Mouse (Mus musculus): ENCODE data around the gene Duoxa2. TPM values are rescaled to one million over a fixed set of nuclear protein-coding genes. Genes with fewer than 3 reads are reported as not detected.

Gene Duoxa2
- polyA plus RNA-seq, 1 experiment from 2014 or later, result not detected

DNA sequence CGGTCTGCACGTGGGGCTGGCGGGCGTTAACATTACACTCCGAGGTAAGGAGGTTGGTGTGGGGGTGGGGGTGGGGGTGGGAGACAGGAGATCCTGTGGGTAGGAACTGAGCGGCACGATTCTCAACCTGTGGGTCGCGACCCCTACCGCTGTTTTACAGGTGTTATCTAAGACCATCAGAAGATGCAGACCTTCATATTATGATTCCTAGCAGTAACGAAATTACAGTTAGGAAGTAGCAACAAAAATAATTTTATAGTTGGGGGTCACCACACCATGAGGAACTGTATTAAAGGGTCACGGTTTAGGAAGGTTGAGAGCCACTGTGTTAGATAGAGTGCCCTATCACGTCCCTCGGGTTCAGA lies 1.9 kb downstream of the Duoxa2 start:
- WGBS, result 5% methylated on average over 14 of the region's 14 CpGs
- Histone ChIP-seq H3K9me3 (no peaks in the 10 kb centered on the region), H3K27me3 (ENCODE audit: insufficient read depth, poor library complexity, severe bottlenecking) (peaks cover 100% of the 10 kb centered on the region), H3K4me3 (no peak overlapping the region), H3K4me1 (replicated peaks) (peaks cover 45% of the 10 kb centered on the region), H3K27ac (no peak overlapping the region), H3K36me3 (no peaks in the 10 kb centered on the region)
- DNase-seq (ENCODE audit: low spot score), result no peak

DNA sequence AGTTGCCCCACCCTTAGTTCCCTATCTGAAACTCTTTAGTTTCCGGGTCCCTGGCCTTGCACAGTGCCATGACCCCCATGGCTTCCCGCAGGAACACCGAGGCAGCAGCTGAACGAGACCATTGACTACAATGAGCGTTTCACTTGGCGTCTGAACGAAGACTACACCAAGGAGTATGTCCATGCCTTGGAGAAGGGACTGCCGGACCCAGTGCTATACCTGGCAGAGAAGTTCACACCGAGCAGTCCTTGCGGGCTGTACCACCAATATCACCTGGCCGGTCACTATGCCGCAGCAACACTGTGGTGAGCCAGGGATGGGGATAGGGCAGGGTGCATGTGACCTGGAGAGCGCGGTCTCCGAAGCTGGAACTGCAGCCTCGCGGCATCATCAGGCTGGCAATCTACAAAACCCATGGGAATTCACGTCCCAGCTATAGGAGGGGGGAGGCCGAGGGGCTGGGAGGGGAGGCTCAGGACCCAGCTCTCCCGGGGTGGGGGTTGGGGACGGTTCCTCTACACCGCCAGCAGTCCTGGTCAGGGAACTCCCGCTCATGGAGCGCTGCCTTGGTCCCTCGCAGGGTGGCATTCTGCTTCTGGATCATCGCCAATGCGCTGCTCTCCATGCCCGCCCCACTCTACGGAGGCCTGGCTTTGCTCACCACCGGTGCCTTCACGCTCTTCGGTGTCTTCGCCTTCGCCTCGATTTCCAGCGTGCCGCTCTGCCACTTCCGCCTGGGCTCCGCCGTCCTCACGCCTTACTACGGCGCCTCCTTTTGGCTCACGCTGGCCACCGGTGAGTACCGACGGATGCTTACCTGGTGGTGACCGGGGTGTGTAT lies 2.6 kb downstream of the Duoxa2 start:
- Histone ChIP-seq H3K27ac (no peak overlapping the region), H3K27me3 (ENCODE audit: insufficient read depth, poor library complexity, severe bottlenecking) (peaks cover 100% of the 10 kb centered on the region), H3K4me1 (replicated peaks) (peaks cover 42% of the 10 kb centered on the region), H3K9me3 (no peaks in the 10 kb centered on the region), H3K36me3 (no peaks in the 10 kb centered on the region), H3K4me3 (peak overlapping the region; percentile 50)
- DNase-seq (ENCODE audit: low spot score), result peak; percentile 55
- 1% methylated on average over 48 of the region's 48 CpGs for WGBS

DNA sequence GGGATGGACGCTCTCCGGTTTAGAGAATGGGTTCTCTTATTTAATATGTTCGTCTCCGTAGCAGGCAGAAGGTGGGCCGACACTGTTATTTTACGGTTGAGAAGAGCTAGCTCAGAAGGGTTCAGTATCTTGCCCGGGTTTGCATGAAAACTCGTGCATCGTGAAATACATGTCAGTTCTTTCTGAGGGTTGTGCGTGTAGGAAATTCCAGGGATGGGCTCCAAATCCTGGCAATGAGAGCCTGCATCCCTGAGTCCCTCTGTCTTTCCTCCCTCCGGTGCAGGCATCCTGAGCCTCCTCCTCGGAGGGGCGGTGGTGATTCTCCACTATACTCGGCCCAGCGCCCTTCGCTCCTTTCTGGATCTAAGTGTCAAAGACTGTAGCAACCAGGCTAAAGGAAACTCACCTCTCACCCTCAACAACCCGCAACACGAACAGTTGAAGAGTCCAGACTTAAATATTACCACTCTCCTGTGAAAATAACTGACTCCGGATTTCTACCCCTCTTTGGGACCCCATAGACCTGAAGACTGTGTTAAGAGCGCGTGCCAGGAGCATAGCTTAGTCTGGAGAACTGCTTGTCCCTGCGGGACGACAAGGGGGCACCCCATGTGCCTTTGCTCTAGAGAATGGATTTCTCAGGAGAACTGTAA lies 3.3 kb downstream of the Duoxa2 start:
- WGBS, result 8% methylated on average over 23 of the region's 23 CpGs
- Histone ChIP-seq H3K4me3 (peak overlapping the region; percentile 50), H3K27me3 (ENCODE audit: insufficient read depth, poor library complexity, severe bottlenecking) (peaks cover 100% of the 10 kb centered on the region), H3K9me3 (no peaks in the 10 kb centered on the region), H3K4me1 (replicated peaks) (peaks cover 39% of the 10 kb centered on the region), H3K27ac (no peak overlapping the region), H3K36me3 (no peaks in the 10 kb centered on the region)
- no peak for DNase-seq (ENCODE audit: low spot score)

DNA sequence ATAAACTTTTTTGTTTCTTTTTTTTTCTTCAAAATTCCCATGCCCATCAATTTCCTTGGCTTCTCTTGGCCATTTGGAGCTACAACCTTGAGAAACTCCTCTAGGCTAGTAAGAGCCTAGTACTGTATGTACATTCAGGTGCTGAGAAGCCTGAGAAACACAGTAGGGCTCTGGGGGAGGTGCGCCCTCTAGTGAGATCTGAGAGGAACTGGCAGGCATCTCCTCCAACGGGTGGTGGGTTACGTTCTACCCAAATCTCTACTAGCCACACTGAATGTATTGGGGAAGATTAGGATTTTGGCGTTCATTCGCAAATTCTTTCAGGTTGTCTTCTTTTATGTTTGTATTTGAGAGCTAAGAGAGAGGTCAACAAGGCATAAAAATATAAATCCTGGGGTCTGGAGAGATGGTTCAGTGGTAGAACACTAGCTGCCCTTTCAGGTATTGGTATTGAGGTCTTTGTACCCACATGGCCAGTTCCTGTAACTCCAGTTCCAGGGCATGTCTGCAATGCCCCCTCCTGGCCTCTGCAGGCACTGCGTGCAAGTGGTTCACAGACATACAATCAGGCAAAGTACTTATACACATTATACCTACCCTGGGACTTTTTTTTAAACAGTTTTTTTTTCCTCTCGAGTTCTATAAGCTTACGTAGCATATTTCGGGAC lies 4.0 kb downstream of the Duoxa2 start:
- Histone ChIP-seq H3K4me1 (replicated peaks) (peaks cover 32% of the 10 kb centered on the region), H3K4me3 (no peak overlapping the region), H3K27me3 (ENCODE audit: insufficient read depth, poor library complexity, severe bottlenecking) (peaks cover 99% of the 10 kb centered on the region), H3K36me3 (no peaks in the 10 kb centered on the region), H3K27ac (no peak overlapping the region), H3K9me3 (no peaks in the 10 kb centered on the region)
- DNase-seq (ENCODE audit: low spot score), result peak; percentile 74
- WGBS, result 13% methylated on average over 9 of the region's 9 CpGs

DNA sequence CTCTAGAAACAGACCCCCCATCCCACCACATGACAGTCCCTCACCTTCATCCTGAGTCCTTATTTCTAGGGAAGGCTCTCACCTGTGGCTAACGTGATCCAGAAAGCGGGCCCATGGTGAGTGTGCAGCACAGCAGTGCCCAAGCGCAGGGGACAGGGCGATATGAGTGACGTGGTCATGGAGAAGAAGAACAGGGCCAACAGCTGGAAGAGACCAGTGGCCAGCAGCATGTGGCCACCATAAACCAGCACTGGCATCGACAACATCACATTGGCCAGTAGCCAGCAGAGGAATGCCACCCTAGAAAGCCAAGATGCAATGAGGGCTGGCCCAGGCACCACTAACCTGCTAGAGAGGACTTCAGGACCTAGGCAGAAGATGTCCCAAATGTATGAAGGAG lies 5.8 kb downstream of the Duoxa2 start:
- Histone ChIP-seq H3K4me3 (no peak overlapping the region), H3K4me1 (replicated peaks) (peaks cover 15% of the 10 kb centered on the region), H3K9me3 (no peaks in the 10 kb centered on the region), H3K36me3 (no peaks in the 10 kb centered on the region), H3K27me3 (ENCODE audit: insufficient read depth, poor library complexity, severe bottlenecking) (peaks cover 96% of the 10 kb centered on the region), H3K27ac (no peak overlapping the region)
- WGBS, result 81% methylated on average over 6 of the region's 6 CpGs
- DNase-seq (ENCODE audit: low spot score), result no peak

DNA sequence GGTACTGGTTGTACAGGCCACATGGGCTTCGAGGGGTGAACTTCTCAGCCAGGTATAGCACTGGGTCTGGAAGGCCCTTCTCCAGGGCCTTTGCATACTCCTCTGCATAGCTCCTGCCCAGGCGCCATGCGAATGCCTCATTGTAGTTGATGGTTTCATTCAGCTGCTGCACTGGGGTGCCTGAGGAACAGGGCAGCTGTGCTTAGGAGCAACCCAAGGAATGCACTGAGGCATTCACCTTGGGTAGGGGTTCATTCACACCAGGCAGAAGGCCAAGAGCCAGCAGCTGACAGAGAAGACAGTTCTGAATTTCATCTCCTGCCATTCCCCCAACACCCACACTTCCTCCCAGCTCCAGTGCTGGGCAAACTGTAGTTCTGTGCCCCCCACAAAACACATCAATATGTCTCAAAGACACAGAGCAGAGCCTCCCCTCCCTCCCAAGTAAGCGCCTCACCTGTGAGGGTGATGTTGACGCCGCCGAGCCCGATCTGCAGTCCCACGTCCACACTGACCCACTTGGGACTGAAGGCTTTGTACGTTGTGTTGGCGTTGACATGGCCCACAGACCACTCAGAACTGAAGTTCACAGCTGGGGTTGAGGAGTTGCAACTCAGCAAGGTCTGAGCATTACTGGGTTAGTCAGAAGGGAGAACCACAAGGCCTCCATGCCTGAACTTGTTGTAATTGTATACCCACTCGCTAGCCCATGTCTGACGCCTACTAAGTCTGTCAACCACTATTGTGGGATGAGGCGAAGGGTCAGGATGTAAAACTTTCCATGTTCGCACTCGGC lies 6.6 kb downstream of the Duoxa2 start:
- H3K36me3 ChIP-seq, result no peaks in the 10 kb centered on the region

DNA sequence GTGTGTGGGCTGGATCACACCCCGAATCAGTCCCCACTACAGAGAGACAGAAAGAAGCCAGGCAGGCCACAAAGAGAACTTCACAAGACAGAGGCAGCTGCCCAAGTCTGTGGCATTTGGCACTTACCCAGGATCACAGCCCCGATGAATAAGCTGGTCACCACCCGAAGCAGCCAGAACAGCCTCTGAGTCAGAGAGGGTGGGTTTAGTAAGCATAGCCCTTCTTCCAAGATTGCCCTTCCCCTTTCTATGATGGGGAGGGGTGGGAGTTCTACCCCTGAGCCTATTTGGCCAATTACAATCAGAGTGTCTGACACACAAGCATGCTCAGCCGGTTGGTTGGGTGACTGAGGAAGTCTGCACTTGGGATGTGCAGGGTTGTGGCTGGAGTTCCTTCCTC lies 7.5 kb downstream of the Duoxa2 start:
- DNase-seq (ENCODE audit: low spot score), result no peak
- H3K27me3 ChIP-seq (ENCODE audit: insufficient read depth, poor library complexity, severe bottlenecking), result peaks cover 92% of the 10 kb centered on the region
- 68% methylated on average over 4 of the region's 4 CpGs for WGBS

More for the DNA sequence above, 6.6 kb downstream of the Duoxa2 start:
- WGBS, result 84% methylated on average over 16 of the region's 16 CpGs
- H3K9me3 ChIP-seq, result no peaks in the 10 kb centered on the region
- no peak overlapping the region for H3K4me3 ChIP-seq
- peaks cover 93% of the 10 kb centered on the region for H3K27me3 ChIP-seq (ENCODE audit: insufficient read depth, poor library complexity, severe bottlenecking)
- peaks cover 15% of the 10 kb centered on the region for H3K4me1 ChIP-seq (replicated peaks)
- DNase-seq (ENCODE audit: low spot score), result no peak
- H3K27ac ChIP-seq, result no peak overlapping the region

DNA sequence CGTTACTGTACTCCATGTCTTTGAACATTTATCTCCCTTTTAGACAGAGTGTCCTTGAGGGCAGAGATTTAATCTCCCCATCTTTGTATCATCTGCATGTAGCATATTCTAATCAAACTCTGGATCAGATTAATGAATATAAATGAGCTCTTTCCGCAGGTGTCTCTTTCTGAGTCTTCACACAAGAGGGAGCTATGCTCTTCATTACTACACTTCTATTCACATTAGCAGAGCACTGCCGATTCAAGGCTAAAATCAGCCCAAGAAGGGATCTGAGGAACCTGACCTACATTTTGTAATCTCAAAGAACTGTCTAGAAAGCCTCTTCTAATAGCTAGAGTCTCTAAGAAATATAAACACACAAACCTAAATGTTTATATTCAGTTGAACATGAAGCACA lies 10.9 kb downstream of the Duoxa2 start:
- Histone ChIP-seq H3K36me3 (no peaks in the 10 kb centered on the region), H3K9me3 (no peaks in the 10 kb centered on the region), H3K27ac (no peak overlapping the region), H3K4me1 (replicated peaks) (peaks cover 12% of the 10 kb centered on the region), H3K27me3 (ENCODE audit: insufficient read depth, poor library complexity, severe bottlenecking) (peaks cover 92% of the 10 kb centered on the region), H3K4me3 (no peak overlapping the region)
- no peak for DNase-seq (ENCODE audit: low spot score)
- WGBS, result 48% methylated on average over 3 of the region's 3 CpGs

More for the DNA sequence above, 7.5 kb downstream of the Duoxa2 start:
- H3K36me3 ChIP-seq, result no peaks in the 10 kb centered on the region
- H3K4me3 ChIP-seq, result no peak overlapping the region
- no peaks in the 10 kb centered on the region for H3K9me3 ChIP-seq
- no peak overlapping the region for H3K27ac ChIP-seq
- H3K4me1 ChIP-seq (replicated peaks), result peaks cover 11% of the 10 kb centered on the region

DNA sequence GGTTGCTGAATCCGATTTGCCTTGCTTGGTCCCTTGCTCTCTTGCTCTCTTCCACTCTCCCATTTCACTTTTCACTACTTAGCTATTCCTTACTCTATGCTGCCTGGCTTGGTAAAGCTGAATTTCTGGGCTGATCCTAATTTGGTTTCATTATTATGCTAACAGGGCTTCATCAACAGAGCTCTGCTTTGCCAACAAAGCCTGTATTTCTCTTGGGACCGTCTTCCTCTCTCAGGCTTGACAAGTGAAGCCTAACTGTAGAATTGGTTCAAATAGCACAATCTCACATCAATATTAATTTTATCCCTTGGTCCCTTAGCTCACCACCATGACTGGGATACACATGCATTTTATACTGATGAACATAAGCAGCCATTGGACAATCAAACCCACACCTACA lies 12.9 kb downstream of the Duoxa2 start:
- DNase-seq (ENCODE audit: low spot score), result no peak
- no peak overlapping the region for H3K4me3 ChIP-seq
- H3K27me3 ChIP-seq (ENCODE audit: insufficient read depth, poor library complexity, severe bottlenecking), result peaks cover 92% of the 10 kb centered on the region
- WGBS, result 55% methylated on average over 2 of the region's 2 CpGs
- H3K4me1 ChIP-seq (replicated peaks), result peaks cover 12% of the 10 kb centered on the region
- no peaks in the 10 kb centered on the region for H3K9me3 ChIP-seq
- no peaks in the 10 kb centered on the region for H3K36me3 ChIP-seq
- H3K27ac ChIP-seq, result no peak overlapping the region

DNA sequence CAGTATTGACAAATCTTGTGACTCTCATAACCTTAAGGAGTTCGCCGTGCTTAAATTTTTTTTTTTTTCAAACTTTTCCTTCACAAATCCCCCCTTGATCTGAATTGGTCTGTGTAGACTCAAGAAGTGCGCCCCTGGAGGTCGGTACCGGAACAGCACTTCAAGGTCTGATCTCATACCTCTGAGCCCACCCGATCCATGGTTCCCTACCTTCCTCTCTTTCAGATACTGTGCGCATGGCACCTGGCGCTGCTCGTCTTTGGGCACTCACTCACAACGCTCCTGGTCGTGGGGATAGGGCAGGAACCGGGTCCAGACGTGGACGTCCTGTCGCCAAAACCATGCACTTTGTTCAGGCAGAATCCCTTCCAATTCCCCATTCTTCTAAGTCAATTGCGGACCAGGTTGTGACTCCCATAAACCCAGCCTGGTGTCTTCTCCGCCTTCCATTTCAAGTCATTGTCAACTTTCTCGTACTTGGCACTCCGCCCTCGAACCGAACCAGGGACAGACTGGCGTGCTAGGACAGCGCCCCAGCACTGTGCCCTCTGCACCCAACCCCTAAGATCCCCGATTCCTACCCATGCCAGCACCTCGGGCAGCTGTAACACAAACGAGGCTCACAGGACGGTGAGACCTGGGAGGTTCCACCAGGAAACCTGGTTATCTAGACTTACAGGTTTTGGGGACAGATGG lies 14.2 kb downstream of the Duoxa2 start:
- WGBS, result 5% methylated on average over 27 of the region's 27 CpGs
- H3K27me3 ChIP-seq (ENCODE audit: insufficient read depth, poor library complexity, severe bottlenecking), result peaks cover 84% of the 10 kb centered on the region
- peaks cover 12% of the 10 kb centered on the region for H3K4me1 ChIP-seq (replicated peaks)
- no peaks in the 10 kb centered on the region for H3K36me3 ChIP-seq
- peak overlapping the region; percentile 44 for H3K4me3 ChIP-seq
- H3K9me3 ChIP-seq, result no peaks in the 10 kb centered on the region
- peak; percentile 81 for DNase-seq (ENCODE audit: low spot score)
- H3K27ac ChIP-seq, result no peak overlapping the region

DNA sequence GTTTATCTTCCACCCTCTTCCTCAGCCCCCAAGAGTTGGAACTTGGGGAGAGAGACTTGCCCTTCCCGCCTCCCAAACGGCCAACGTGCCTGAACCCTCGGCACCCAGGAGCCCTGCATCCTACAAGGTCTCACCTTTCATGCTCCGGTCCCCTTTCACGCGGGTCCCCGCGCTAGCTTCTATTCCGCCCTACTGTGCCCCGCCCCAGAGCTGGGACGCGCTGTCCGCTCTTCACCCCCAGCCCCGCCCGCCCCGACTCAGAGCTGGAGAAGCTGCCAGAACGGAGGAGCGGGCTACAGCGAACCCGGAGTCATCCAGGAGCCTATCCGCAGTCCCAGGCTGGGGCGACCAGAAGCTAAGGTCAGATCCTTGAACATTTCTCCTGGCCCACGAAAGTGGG lies 14.8 kb downstream of the Duoxa2 start, which contains the start of gene Duoxa1:
Duoxa1 (minus strand) TSS at position 195 of the 400 bp plus-strand sequence.
- peaks cover 12% of the 10 kb centered on the region for H3K4me1 ChIP-seq (replicated peaks)

DNA sequence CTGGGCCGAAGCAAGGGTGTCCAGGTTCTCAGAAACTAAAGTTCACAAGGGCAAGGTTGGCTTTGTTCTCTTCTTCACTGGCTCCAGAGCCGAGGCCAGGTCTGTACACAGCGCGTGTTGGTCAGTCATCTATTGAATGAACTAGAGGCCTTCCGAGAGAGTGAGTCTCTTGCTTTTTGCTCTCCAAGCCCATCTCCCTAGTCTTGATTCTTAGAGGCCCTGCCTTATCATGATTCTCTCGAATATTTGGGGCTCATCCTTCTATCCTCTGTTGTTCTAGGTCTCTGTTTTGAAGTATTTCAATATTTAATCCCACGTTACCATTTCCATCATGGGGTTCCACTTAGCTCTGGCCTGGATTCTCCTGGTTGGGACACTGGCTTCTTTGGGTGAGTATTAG lies 16.7 kb downstream of the Duoxa2 start, which contains the start of gene Duox1:
Duox1 (plus strand) TSS at position 301 of the 400 bp plus-strand sequence.
- Histone ChIP-seq H3K27me3 (ENCODE audit: insufficient read depth, poor library complexity, severe bottlenecking) (peaks cover 76% of the 10 kb centered on the region), H3K4me3 (no peak within 1 kb of the TSS), H3K9me3 (no peaks in the 10 kb centered on the region), H3K27ac (no peak within 1 kb of the TSS), H3K36me3 (no peaks in the 10 kb centered on the region), H3K4me1 (replicated peaks) (peaks cover 12% of the 10 kb centered on the region)
- DNase-seq (ENCODE audit: low spot score), result no peak
- 89% methylated on average over 7 of the region's 7 CpGs for WGBS

More for the DNA sequence above, 14.8 kb downstream of the Duoxa2 start, which contains the start of gene Duoxa1:
- Histone ChIP-seq H3K27me3 (ENCODE audit: insufficient read depth, poor library complexity, severe bottlenecking) (peaks cover 82% of the 10 kb centered on the region), H3K4me3 (peak within 1 kb of the TSS; percentile 44), H3K27ac (no peak within 1 kb of the TSS), H3K36me3 (no peaks in the 10 kb centered on the region), H3K9me3 (no peaks in the 10 kb centered on the region)
- 4% methylated on average over 24 of the region's 24 CpGs for WGBS
- DNase-seq (ENCODE audit: low spot score), result peak; percentile 21

Data from hindbrain, embryonic 10.5 days (tissue).